Mouse (Mus musculus) limb, embryonic 15.5 days (tissue): Measurements from ENCODE around the gene Arl5c. TPM values are rescaled to one million over a fixed set of nuclear protein-coding genes. Genes with fewer than 3 reads are reported as not detected.
"Not testable (repeated sequence)": the region's sequence is repeated elsewhere in the genome, so short reads cannot be mapped to it uniquely, and the experiment has no call there.

Source experiments
- ATAC-seq: fragments of 200-750 bp; cut with Nextera tagmentation; 2 replicates; pipeline ENCODE4 v1.8.0; 2017; ENCODE audit warnings: low read depth, moderate TSS enrichment; ENCODE audit not compliant: insufficient number of reproducible peaks, low FRiP score, low TSS enrichment
- H3K27ac ChIP-seq: fragments of 300-500 bp; sonication (generic); 2 replicates; pipeline ENCODE4 v1.5.1; 2015; ENCODE audit warnings: moderate library complexity, mild to moderate bottlenecking, inconsistent platforms
- H3K27me3 ChIP-seq: fragments of 300-500 bp; sonication (generic); 2 replicates; pipeline ENCODE4 v1.6.1; 2015; ENCODE audit warnings: inconsistent platforms
- H3K36me3 ChIP-seq: fragments of 300-500 bp; sonication (generic); 2 replicates; pipeline ENCODE4 v1.6.1; 2015; ENCODE audit warnings: inconsistent platforms
- H3K4me1 ChIP-seq: fragments of 300-500 bp; sonication (generic); 2 replicates; pipeline ENCODE4 v1.6.1; 2015; ENCODE audit warnings: inconsistent platforms
- H3K4me2 ChIP-seq: fragments of 300-500 bp; sonication (generic); 2 replicates; pipeline ENCODE4 v1.6.1; 2015; ENCODE audit warnings: mild to moderate bottlenecking, inconsistent platforms
- H3K4me3 ChIP-seq: fragments of 300-500 bp; sonication (generic); 2 replicates; pipeline ENCODE4 v1.5.1; 2015; ENCODE audit warnings: mild to moderate bottlenecking, inconsistent platforms
- H3K9ac ChIP-seq: fragments of 300-500 bp; sonication (generic); 2 replicates; pipeline ENCODE4 v1.6.1; 2015; ENCODE audit warnings: inconsistent platforms
- H3K9me3 ChIP-seq: fragments of 300-500 bp; sonication (generic); 2 replicates; pipeline ENCODE4 v1.6.1; 2016; ENCODE audit warnings: inconsistent platforms
- whole genome bisulfite sequencing: fragments of 180-500 bp; shearing (Covaris S2); methylation state at CpG from one replicate; pipeline ENCODE4 v1.1.7; 2015; 5-methylcytosine and 5-hydroxymethylcytosine counted together
- polyA plus RNA-seq: library from polyadenylated mRNA; unstranded; fragments of >200 nt; fragmentation: Nextera tagmentation; extraction: Ambion mirVana; gene quantifications from 2 replicates; pipeline ENCODE4 v1.2.1, GENCODE M21; 2015

Arl5c gene
- polyA plus RNA-seq, 1 experiment from 2014 or later = 16.4 TPM

DNA sequence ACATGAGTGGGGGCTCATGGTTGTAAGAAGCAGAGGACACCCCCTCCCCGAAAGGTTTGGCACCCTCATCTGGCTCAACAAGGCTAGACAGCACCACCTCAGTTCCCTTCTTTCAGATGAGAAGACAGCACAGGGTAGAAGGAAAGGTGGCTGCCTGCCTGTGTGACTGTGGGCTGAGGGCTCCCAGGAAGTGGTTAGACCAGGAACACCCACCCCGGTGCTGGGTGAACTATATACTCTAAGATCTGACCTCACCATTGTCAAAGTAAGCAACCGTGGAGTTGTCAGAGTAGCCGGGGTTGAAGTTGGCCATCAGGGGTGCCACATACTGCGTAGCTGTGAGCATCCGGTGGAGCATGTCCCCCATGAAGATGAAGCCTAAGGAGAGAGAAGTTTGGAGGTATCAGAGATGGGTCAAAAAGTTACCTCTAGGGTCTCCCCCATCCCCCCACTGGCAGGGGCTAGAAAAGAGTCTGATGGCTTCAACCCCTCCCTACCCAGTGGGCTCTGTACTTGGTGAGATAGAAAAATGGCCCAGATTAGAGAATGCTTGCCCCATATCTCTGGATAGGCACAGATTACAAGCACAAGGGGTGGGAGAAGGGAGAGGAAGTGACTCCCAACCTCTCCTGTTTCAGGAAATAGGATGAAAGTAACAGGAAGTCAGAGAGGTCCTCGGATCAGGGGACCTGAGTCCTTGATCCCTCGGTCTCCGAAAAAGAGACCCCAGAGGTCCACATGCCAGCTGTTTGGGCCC, 40.7 kb downstream of the Arl5c start:
- Histone ChIP-seq H3K4me3 (no peak overlapping the region), H3K27me3 (no peaks in the 10 kb centered on the region), H3K4me1 (0 out of 2 replicates have a peak, but pooled peaks cover 5% of the 10 kb centered on the region), H3K36me3 (no peaks in the 10 kb centered on the region), H3K9me3 (no peaks in the 10 kb centered on the region), H3K4me2 (no peak overlapping the region), H3K9ac (no peak overlapping the region), H3K27ac (no peak overlapping the region)
- 83% methylated on average over 9 of the region's 9 CpGs for WGBS
- ATAC-seq = no peak

DNA sequence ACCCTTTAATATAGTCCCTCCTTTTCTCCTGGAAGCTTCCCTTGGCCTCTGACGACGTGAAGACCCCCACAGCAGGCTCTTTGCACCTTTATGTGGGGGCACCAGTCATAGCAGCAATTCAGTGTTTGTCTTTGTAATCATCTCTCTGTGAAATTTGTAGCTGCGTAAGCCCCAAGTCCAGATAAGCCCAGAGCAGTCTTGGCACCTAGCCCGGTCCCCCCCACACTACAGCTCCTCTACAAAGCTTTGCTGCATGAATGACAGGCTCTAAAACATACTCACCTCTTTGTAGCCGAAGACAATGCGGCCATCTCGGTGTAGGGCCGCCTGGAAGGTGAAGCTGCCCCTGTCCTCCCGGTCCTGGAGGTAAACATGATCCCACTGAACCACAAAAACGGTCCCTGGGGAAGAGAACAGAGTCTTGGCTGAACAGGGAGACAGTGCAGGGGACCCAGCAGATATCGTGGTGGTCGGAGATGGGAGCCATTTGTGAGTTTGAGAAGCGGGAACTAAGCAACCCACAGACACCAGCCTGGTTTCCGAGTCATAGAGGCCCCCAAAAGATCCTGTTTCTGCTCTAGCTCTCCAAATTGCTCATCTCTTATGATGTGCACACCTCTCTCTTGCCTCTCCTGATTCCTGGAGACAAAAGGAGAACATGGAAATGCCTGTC, 41.4 kb downstream of the Arl5c start:
- Histone ChIP-seq H3K4me2 (no peak overlapping the region), H3K9me3 (no peaks in the 10 kb centered on the region), H3K4me3 (no peak overlapping the region), H3K9ac (no peak overlapping the region), H3K4me1 (peaks cover 8% of the 10 kb centered on the region; the same call in 1 of the 2 replicates), H3K27ac (no peak overlapping the region), H3K27me3 (no peaks in the 10 kb centered on the region), H3K36me3 (no peaks in the 10 kb centered on the region)
- no peak for ATAC-seq
- 71% methylated on average over 14 of the region's 14 CpGs for WGBS

DNA sequence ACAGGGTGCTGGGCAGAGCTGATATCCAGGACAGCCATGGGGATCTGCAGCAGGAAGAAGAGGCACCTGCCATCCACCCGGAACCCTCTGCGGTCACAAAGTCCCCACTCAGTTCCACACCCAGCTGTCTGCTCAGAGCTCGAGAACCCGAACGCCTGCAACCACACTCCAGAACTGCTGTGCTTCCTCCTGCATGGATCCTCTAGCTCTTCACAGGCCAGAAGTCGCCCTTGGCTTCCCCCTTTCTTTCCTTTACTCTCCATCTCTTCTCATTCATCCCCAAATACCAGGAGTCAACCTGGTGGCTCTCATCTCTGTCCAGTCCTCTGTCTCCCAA, 42.1 kb downstream of the Arl5c start:
- no peak for ATAC-seq
- Histone ChIP-seq H3K9me3 (no peaks in the 10 kb centered on the region), H3K27me3 (no peaks in the 10 kb centered on the region), H3K4me2 (no peak overlapping the region), H3K4me1 (peaks cover 8% of the 10 kb centered on the region; the same call in 1 of the 2 replicates), H3K36me3 (no peaks in the 10 kb centered on the region), H3K9ac (no peak overlapping the region), H3K27ac (no peak overlapping the region), H3K4me3 (no peak overlapping the region)
- WGBS = 88% methylated on average over 6 of the region's 6 CpGs

- peaks cover 8% of the 10 kb centered on the region; the same call in 1 of the 2 replicates for H3K4me1 ChIP-seq
- no peak overlapping the region for H3K9ac ChIP-seq
- no peak overlapping the region for H3K4me3 ChIP-seq
- no peak overlapping the region for H3K27ac ChIP-seq
- no peak overlapping the region for H3K4me2 ChIP-seq
- H3K9me3 ChIP-seq = no peaks in the 10 kb centered on the region
- no peaks in the 10 kb centered on the region for H3K36me3 ChIP-seq
- ATAC-seq = no peak
- H3K27me3 ChIP-seq = no peaks in the 10 kb centered on the region
- 83% methylated on average over 16 of the region's 16 CpGs for WGBS
Measured at GRCm38 (mm10) chr11:97953179-97953938, 42.6 kb downstream of the Arl5c start.

DNA sequence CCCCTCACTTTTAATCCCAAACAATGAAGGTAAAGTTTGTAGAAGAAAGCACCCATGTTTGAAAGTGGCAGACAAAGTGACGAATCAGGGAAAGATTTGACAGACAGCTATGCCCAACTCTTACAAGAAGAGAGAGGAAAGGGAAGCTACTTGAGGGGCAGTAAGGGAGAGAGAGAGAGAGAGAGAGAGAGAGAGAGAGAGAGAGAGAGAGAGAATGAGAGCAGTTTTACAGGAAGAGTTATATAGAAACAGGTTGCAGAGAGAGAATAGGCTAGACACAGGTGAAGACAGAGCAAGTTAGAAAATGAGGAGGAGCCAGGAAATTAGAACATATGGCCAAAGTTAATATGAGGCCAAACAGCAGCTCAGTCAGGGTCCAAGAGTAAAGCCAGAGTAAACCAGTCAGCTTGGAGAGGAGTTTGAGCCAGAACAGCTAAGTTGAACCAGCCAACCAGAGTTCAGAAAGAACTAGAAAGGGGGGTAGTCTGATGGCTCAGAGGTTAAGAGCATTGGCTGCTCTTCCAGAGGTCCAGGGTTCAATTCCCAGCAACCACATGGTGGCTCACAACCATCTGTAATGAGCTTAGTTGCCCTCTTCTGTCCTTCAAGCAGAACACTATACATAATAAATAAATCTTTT, 43.5 kb downstream of the Arl5c start:
- no peaks in the 10 kb centered on the region for H3K9me3 ChIP-seq
- no peak overlapping the region for H3K27ac ChIP-seq
- no peak overlapping the region for H3K4me2 ChIP-seq
- 88% methylated on average over 1 of the region's 1 CpGs for WGBS
- H3K36me3 ChIP-seq = no peaks in the 10 kb centered on the region
- no peaks in the 10 kb centered on the region for H3K27me3 ChIP-seq
- no peak for ATAC-seq
- H3K4me1 ChIP-seq = peaks cover 8% of the 10 kb centered on the region; the same call in 1 of the 2 replicates
- H3K4me3 ChIP-seq = no peak overlapping the region
- H3K9ac ChIP-seq = no peak overlapping the region

- ATAC-seq = no peak
- H3K27ac ChIP-seq = no peak overlapping the region
- H3K9me3 ChIP-seq = no peaks in the 10 kb centered on the region
- no peak overlapping the region for H3K4me3 ChIP-seq
- H3K4me2 ChIP-seq = no peak overlapping the region
- H3K27me3 ChIP-seq = no peaks in the 10 kb centered on the region
- peaks cover 3% of the 10 kb centered on the region; the same call in 1 of the 2 replicates for H3K4me1 ChIP-seq
- H3K9ac ChIP-seq = no peak overlapping the region
- 49% methylated on average over 20 of the region's 20 CpGs for WGBS
- H3K36me3 ChIP-seq = no peaks in the 10 kb centered on the region
Measured at GRCm38 (mm10) chr11:97949703-97950475, 46.1 kb downstream of the Arl5c start.

DNA sequence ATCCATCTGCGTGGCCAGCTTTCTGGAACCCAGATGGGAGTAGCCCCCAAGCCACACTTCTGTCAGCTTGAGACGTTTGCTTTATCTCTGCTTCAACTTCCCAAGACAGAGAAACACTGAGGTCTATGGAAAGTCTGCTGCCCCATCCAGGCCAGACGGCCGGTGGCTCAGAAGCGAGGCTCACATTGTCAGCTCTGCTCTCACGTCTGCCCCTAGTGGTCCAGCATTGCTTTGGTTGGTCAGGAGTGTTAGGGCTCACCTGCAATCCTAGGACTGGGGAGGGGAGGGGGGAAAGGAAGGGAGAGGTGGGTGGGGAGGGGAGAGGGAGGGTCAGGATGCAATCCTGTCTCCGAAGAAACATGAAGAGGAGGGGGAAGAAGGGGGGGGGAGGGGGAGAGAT, 48.6 kb downstream of the Arl5c start:
- 12% methylated on average over 7 of the region's 7 CpGs for WGBS
- no peak for ATAC-seq

DNA sequence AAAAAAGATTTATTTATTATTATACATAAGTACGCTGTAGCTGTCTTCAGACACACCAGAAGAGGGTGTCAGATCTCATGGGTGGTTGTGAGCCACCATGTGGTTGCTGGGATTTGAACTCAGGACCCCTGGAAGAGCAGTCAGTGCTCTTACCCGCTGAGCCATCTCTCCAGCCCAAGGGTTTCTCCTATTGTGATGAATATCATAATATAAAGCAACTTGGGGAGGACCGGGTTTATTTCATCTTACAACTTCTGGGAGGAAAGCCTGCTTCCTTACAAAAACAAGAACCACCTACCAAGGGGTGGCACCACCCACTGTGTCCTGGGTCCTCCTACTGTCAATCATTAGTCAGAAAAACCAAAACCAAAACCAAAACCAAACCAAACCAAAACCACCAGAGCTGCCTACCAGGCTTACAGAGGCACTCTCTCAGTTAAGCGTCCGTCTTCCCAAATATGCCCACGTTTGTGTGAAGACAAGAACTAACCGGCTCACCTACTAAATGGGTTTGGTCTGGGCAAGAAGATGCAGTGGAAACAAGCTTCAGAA, 50.2 kb downstream of the Arl5c start:
- not testable (repeated sequence) for H3K9me3 ChIP-seq, H3K36me3 ChIP-seq, H3K9ac ChIP-seq, H3K4me3 ChIP-seq, H3K4me2 ChIP-seq, H3K4me1 ChIP-seq, H3K27ac ChIP-seq, H3K27me3 ChIP-seq, ATAC-seq
- WGBS = 88% methylated on average over 7 of the region's 7 CpGs

More for the DNA sequence above, 48.6 kb downstream of the Arl5c start:
- Histone ChIP-seq H3K9me3 (no peaks in the 10 kb centered on the region), H3K4me1 (peaks cover 3% of the 10 kb centered on the region; the same call in 1 of the 2 replicates), H3K9ac (no peak overlapping the region), H3K4me3 (no peak overlapping the region), H3K4me2 (no peak overlapping the region), H3K27ac (no peak overlapping the region), H3K36me3 (no peaks in the 10 kb centered on the region), H3K27me3 (no peaks in the 10 kb centered on the region)

GRCm38 (mm10) chr11:97945031-97945430, 51.0 kb downstream of the Arl5c start:
- Histone ChIP-seq H3K4me1 (peaks cover under 1% of the 10 kb centered on the region; the same call in 1 of the 2 replicates), H3K27ac (no peak overlapping the region), H3K9ac (no peak overlapping the region), H3K9me3 (no peaks in the 10 kb centered on the region), H3K36me3 (no peaks in the 10 kb centered on the region), H3K4me3 (no peak overlapping the region), H3K4me2 (no peak overlapping the region), H3K27me3 (no peaks in the 10 kb centered on the region)
- WGBS = 65% methylated on average over 10 of the region's 10 CpGs
- ATAC-seq = no peak

- Histone ChIP-seq H3K9ac (no peak overlapping the region), H3K4me3 (no peak overlapping the region), H3K4me2 (no peak overlapping the region), H3K36me3 (no peaks in the 10 kb centered on the region), H3K27ac (no peak overlapping the region), H3K9me3 (no peaks in the 10 kb centered on the region), H3K4me1 (no peaks in the 10 kb centered on the region; the same call in 1 of the 2 replicates), H3K27me3 (no peaks in the 10 kb centered on the region)
- ATAC-seq = no peak
- WGBS = 77% methylated on average over 5 of the region's 5 CpGs
Measured at GRCm38 (mm10) chr11:97943256-97943655, 52.7 kb downstream of the Arl5c start.
